Mouse (Mus musculus) liver, adult 2 months (tissue): ENCODE results near the gene Slc38a3. TPM values are rescaled to one million over a fixed set of nuclear protein-coding genes. Genes with fewer than 3 reads are reported as not detected.

Experiments used
- DNase-seq: peaks from one replicate; pipeline ENCODE4 v3.0.0-alpha.2; 2011; ENCODE audit warnings: low read depth, low spot score; ENCODE audit errors: extremely low read depth
- H3K27ac ChIP-seq: fragments of 200-500 bp; replicated peaks from 2 replicates; pipeline ENCODE4 v1.5.1; 2012; ENCODE audit warnings: low read depth, mild to moderate bottlenecking, control low read depth, inconsistent platforms, low read length; ENCODE audit not compliant: insufficient read depth
- H3K27me3 ChIP-seq: fragments of 200-500 bp; 2 replicates; pipeline ENCODE4 v1.6.1; 2012; ENCODE audit warnings: mild to moderate bottlenecking, moderate library complexity, low read length, inconsistent platforms; ENCODE audit not compliant: control insufficient read depth, insufficient read depth
- H3K36me3 ChIP-seq: fragments of 200-500 bp; 2 replicates; pipeline ENCODE4 v1.6.1; 2012; ENCODE audit warnings: low read length, inconsistent platforms; ENCODE audit not compliant: control insufficient read depth, insufficient read depth
- H3K4me1 ChIP-seq: fragments of 200-500 bp; 2 replicates; pipeline ENCODE4 v1.6.1; 2011; ENCODE audit warnings: low read length; ENCODE audit not compliant: control insufficient read depth, insufficient read depth
- H3K4me3 ChIP-seq: fragments of 200-500 bp; 2 replicates; pipeline ENCODE4 v1.5.1; 2011; ENCODE audit warnings: low read depth, mild to moderate bottlenecking, control low read depth, low read length, moderate library complexity; ENCODE audit not compliant: insufficient read depth
- H3K79me2 ChIP-seq: fragments of 200-500 bp; 2 replicates; pipeline ENCODE4 v1.6.1; 2012; ENCODE audit warnings: inconsistent platforms, mild to moderate bottlenecking, low read length, moderate library complexity; ENCODE audit not compliant: control insufficient read depth, insufficient read depth
- H3K9ac ChIP-seq: fragments of 200-500 bp; 2 replicates; pipeline ENCODE4 v1.6.1; 2012; ENCODE audit warnings: low read depth, mild to moderate bottlenecking, control low read depth, inconsistent platforms, low read length
- CTCF ChIP-seq: fragments of 200-500 bp; IDR thresholded peaks from 2 replicates; pipeline ENCODE4 v1.5.1; 2011; ENCODE audit warnings: low read depth, low read length, control low read depth
- POLR2A ChIP-seq: fragments of 200-500 bp; IDR thresholded peaks from 2 replicates; pipeline ENCODE4 v1.6.1; 2011; ENCODE audit warnings: low read length, control low read depth; ENCODE audit not compliant: insufficient read depth; ENCODE audit errors: extremely low read depth
- WGBS: fragments of 180-500 bp; shearing (Covaris S2); methylation state at CpG from one replicate; pipeline ENCODE4 v1.1.7; 2018; 5-methylcytosine and 5-hydroxymethylcytosine counted together
- polyA plus RNA-seq: library from polyadenylated mRNA; depleted of rRNA; stranded (reverse); fragments of >200 nt; gene quantifications from 2 replicates; pipeline ENCODE4 v1.2.3, GENCODE M21; 2012
- total RNA-seq: library from RNA; depleted of rRNA; stranded (reverse); fragments of >200 nt; gene quantifications from 2 replicates; pipeline ENCODE4 v1.2.3, GENCODE M21; 2014

Slc38a3 gene
- total and polyA plus RNA-seq, 2 experiments, result 982 to 4,585 TPM

DNA sequence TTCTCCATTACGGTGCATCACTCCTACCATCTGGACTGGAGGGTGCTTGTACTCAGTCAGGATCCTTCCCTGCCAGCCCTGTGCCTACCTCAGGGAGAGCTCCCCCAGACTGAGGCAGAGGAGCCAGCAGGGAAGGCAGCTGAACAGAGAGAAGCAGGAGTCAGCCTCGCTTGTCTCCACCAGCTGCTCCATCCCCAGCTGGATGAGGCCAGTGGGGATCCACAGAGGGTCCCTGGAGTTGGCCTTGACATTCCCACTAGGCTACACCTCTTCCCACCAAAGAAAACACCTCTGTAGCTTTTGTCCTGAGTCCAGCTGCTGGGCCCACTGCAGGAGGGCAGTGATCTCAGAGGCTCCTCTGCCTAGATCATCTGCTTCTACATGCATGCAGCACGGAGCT lies 44.4 kb downstream of the Slc38a3 start:
- Histone ChIP-seq H3K27ac (peak overlapping the region; percentile 40), H3K36me3 (no peaks in the 10 kb centered on the region), H3K79me2 (peaks cover 53% of the 10 kb centered on the region), H3K4me3 (no peak overlapping the region), H3K27me3 (no peaks in the 10 kb centered on the region), H3K9ac (peak overlapping the region; percentile 10; the same call in 1 of the 2 replicates), H3K4me1 (peaks cover 13% of the 10 kb centered on the region)
- TF ChIP-seq POLR2A, result no peak
- TF ChIP-seq CTCF, result no peak
- no peak for DNase-seq
- WGBS, result 76% methylated on average over 3 of the region's 3 CpGs

GRCm38 (mm10) chr9:107624539-107624938 lies 44.8 kb downstream of the Slc38a3 start:
- Histone ChIP-seq H3K4me1 (peaks cover 16% of the 10 kb centered on the region), H3K79me2 (peaks cover 49% of the 10 kb centered on the region), H3K36me3 (no peaks in the 10 kb centered on the region), H3K27ac (peak overlapping the region; percentile 44), H3K4me3 (no peak overlapping the region), H3K27me3 (no peaks in the 10 kb centered on the region), H3K9ac (0 out of 2 replicates have a peak overlapping the region, but pooled peaks have one; percentile 9)
- DNase-seq, result no peak
- 75% methylated on average over 5 of the region's 5 CpGs for WGBS
- TF ChIP-seq CTCF, result no peak

- no peaks in the 10 kb centered on the region for H3K27me3 ChIP-seq
- peaks cover 24% of the 10 kb centered on the region for H3K4me1 ChIP-seq
- no peak overlapping the region for H3K4me3 ChIP-seq
- TF ChIP-seq CTCF (no peak), POLR2A (no peak)
- H3K79me2 ChIP-seq, result peaks cover 24% of the 10 kb centered on the region
- DNase-seq, result no peak
- H3K9ac ChIP-seq, result no peak overlapping the region
- H3K27ac ChIP-seq, result no peak overlapping the region
- H3K36me3 ChIP-seq, result no peaks in the 10 kb centered on the region; the same call in 1 of the 2 replicates
Observed at GRCm38 (mm10) chr9:107620954-107621353, 48.4 kb downstream of the Slc38a3 start.

GRCm38 (mm10) chr9:107619546-107619879 lies 49.8 kb downstream of the Slc38a3 start:
- TF ChIP-seq CTCF, result no peak
- no peak for TF ChIP-seq POLR2A
- Histone ChIP-seq H3K27ac (peak overlapping the region; percentile 55), H3K79me2 (peaks cover 11% of the 10 kb centered on the region; the same call in 1 of the 2 replicates), H3K4me3 (no peak overlapping the region), H3K4me1 (peaks cover 21% of the 10 kb centered on the region), H3K36me3 (no peaks in the 10 kb centered on the region; the same call in 1 of the 2 replicates), H3K9ac (no peak overlapping the region), H3K27me3 (no peaks in the 10 kb centered on the region)
- no peak for DNase-seq
- WGBS, result 56% methylated on average over 13 of the region's 13 CpGs

DNA sequence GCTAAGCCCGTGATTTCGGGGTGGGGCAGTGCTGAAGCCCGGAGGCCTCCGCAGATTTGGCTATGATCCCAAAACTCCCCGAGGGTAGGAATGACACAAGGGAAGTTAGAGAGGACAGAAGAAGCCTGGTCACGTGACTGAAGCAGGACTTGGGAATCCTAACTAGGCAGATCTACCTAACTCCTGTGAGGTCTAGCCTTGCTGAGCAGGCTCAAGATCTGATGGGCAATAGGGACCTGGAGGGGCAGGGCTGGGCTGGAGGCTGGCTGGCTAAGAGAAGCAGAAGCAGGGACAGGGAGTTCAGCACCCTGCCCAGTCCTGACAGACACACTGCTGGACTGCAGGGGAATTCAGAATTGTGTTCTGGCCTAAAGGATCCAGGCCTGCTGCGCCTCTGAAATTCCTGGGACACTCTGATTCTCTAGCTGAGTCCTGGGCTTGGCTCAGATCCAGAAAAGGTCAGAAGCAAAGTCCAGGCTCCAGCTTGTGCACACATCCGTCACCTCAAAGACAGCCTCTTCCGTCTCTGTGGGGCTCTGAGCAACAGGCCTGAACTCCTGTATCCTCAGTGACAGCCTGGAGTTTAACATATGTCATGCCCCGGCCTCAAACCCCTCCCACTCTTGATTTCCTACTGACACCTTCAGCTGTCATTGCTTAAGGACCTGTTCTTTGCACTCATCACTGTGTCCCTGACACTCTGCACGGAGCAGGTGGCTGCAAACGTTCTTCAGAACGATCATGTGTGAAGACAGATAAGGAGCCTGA lies 50.4 kb downstream of the Slc38a3 start:
- Histone ChIP-seq H3K79me2 (peaks cover 7% of the 10 kb centered on the region; the same call in 1 of the 2 replicates), H3K4me3 (no peak overlapping the region), H3K9ac (peak overlapping the region; percentile 56), H3K27ac (peak overlapping the region; percentile 83), H3K36me3 (no peaks in the 10 kb centered on the region; the same call in 1 of the 2 replicates), H3K4me1 (peaks cover 17% of the 10 kb centered on the region), H3K27me3 (no peaks in the 10 kb centered on the region)
- TF ChIP-seq CTCF (no peak), POLR2A (no peak)
- DNase-seq, result peak; percentile 86
- 10% methylated on average over 13 of the region's 13 CpGs for WGBS

- Histone ChIP-seq H3K36me3 (no peaks in the 10 kb centered on the region; the same call in 1 of the 2 replicates), H3K27me3 (no peaks in the 10 kb centered on the region), H3K27ac (peak overlapping the region; percentile 83), H3K4me3 (no peak overlapping the region), H3K9ac (no peak overlapping the region), H3K79me2 (no peaks in the 10 kb centered on the region), H3K4me1 (peaks cover 17% of the 10 kb centered on the region)
- no peak for DNase-seq
- WGBS, result 78% methylated on average over 6 of the region's 6 CpGs
- TF ChIP-seq POLR2A, result no peak
- no peak for TF ChIP-seq CTCF
Observed at GRCm38 (mm10) chr9:107618098-107618497, 51.2 kb downstream of the Slc38a3 start.
